In genomic region chr11:102186235-102186634, GRCm38 (mm10) we compare ENCODE assay signal across 24 mouse cellular contexts. TPM values are rescaled to one million over a fixed set of nuclear protein-coding genes. Genes with fewer than 3 reads are reported as not detected.
DNase-seq lines count a peak whose midpoint lies in the region; ATAC-seq and TF ChIP-seq lines count a peak whose summit lies in the region.
"Had no signal": no experiment of that assay in that cellular context is flagged by ENCODE, and none has a peak within 500 bp of the region (broad histone marks: within the 10 kb centered on the region; RNA-seq: fewer than 3 reads in every experiment).

No protein-coding gene starts in this region.

- no peak for ATAC-seq in hindbrain, embryonic 14.5 days (ENCODE audit: low FRiP score)
- ATAC-seq in hindbrain, postnatal 0 days, result no peak
- no peak for ATAC-seq in neural tube, embryonic 13.5 days (ENCODE audit: low read depth)
- no peak for ATAC-seq in neural tube, embryonic 15.5 days (ENCODE audit: low FRiP score)
- ATAC-seq in stomach, postnatal 0 days (ENCODE audit: low FRiP score, low TSS enrichment), result no peak
- ATAC-seq: forebrain, postnatal 0 days had no signal

- peaks cover 15% of the 10 kb centered on the region for H3K36me3 ChIP-seq in hindbrain, embryonic 14.5 days (replicated peaks; ENCODE audit: control insufficient read depth, insufficient read depth)
- H3K36me3 ChIP-seq in hindbrain, postnatal 0 days (ENCODE audit: insufficient read depth, low read length), result peaks cover 3% of the 10 kb centered on the region; the same call in 1 of the 2 replicates
- peaks cover 14% of the 10 kb centered on the region for H3K36me3 ChIP-seq in neural tube, embryonic 13.5 days
- H3K36me3 ChIP-seq in neural tube, embryonic 15.5 days, result peaks cover 13% of the 10 kb centered on the region
- no peaks in the 10 kb centered on the region; the same call in 1 of the 2 replicates for H3K36me3 ChIP-seq in stomach, postnatal 0 days (ENCODE audit: control insufficient read depth, insufficient read depth, low read length)

- no peak overlapping the region; the same call in 1 of the 2 replicates for H3K9ac ChIP-seq in hindbrain, embryonic 14.5 days
- H3K9ac ChIP-seq in hindbrain, postnatal 0 days (replicated peaks; ENCODE audit: low read length), result no peak overlapping the region
- H3K9ac ChIP-seq in neural tube, embryonic 13.5 days, result no peak overlapping the region
- no peak overlapping the region for H3K9ac ChIP-seq in neural tube, embryonic 15.5 days (replicated peaks)
- no peak overlapping the region for H3K9ac ChIP-seq in stomach, postnatal 0 days (ENCODE audit: low read length)
- H3K9ac ChIP-seq: heart, embryonic 12.5 days; limb, embryonic 15.5 days had no signal

- H3K9me3 ChIP-seq in hindbrain, embryonic 14.5 days (ENCODE audit: control insufficient read depth, low read length), result no peaks in the 10 kb centered on the region
- no peaks in the 10 kb centered on the region for H3K9me3 ChIP-seq in hindbrain, postnatal 0 days (ENCODE audit: low read length)
- H3K9me3 ChIP-seq in neural tube, embryonic 13.5 days, result no peaks in the 10 kb centered on the region
- no peaks in the 10 kb centered on the region for H3K9me3 ChIP-seq in neural tube, embryonic 15.5 days (replicated peaks)
- H3K9me3 ChIP-seq in stomach, postnatal 0 days (ENCODE audit: control insufficient read depth, low read length), result no peaks in the 10 kb centered on the region
- H3K9me3 ChIP-seq: heart, embryonic 12.5 days; hindbrain, embryonic 10.5 days; limb, embryonic 15.5 days had no signal

- DNase-seq in hindbrain, embryonic 14.5 days (ENCODE audit: low spot score), result no peak
- DNase-seq in hindbrain, postnatal 0 days (ENCODE audit: low spot score), result no peak
- DNase-seq in layer of hippocampus, adult 2 months (ENCODE audit: low spot score in 2 of 2), result no peak
- no peak for DNase-seq in layer of hippocampus, adult 9-10 months (ENCODE audit: low spot score)
- DNase-seq in stomach, postnatal 0 days (ENCODE audit: low spot score), result no peak
- DNase-seq in adrenal gland, postnatal 10 days, result no peak
- DNase-seq: adrenal gland, postnatal 36 days; cerebellum, adult 9-11 months; gastrocnemius, postnatal 14 days; heart, adult 11 months; heart, postnatal 10 days; left cerebral cortex, postnatal 4 days; lung, embryonic 14.5 days had no signal

- H3K4me2 ChIP-seq in hindbrain, embryonic 14.5 days (replicated peaks), result no peak overlapping the region
- H3K4me2 ChIP-seq in hindbrain, postnatal 0 days (ENCODE audit: low read depth, low read length), result no peak overlapping the region
- H3K4me2 ChIP-seq in neural tube, embryonic 13.5 days, result no peak overlapping the region
- H3K4me2 ChIP-seq in neural tube, embryonic 15.5 days, result no peak overlapping the region
- no peak overlapping the region for H3K4me2 ChIP-seq in stomach, postnatal 0 days (replicated peaks; ENCODE audit: low read depth)
- H3K4me2 ChIP-seq: heart, embryonic 12.5 days had no signal

- H3K27me3 ChIP-seq in hindbrain, embryonic 14.5 days (ENCODE audit: control insufficient read depth, insufficient read depth, low read length), result no peaks in the 10 kb centered on the region
- no peaks in the 10 kb centered on the region for H3K27me3 ChIP-seq in hindbrain, postnatal 0 days (ENCODE audit: insufficient read depth, low read length)
- no peaks in the 10 kb centered on the region for H3K27me3 ChIP-seq in neural tube, embryonic 13.5 days
- H3K27me3 ChIP-seq in neural tube, embryonic 15.5 days (replicated peaks), result no peaks in the 10 kb centered on the region
- no peaks in the 10 kb centered on the region for H3K27me3 ChIP-seq in stomach, postnatal 0 days (ENCODE audit: control insufficient read depth, insufficient read depth, low read length)
- H3K27me3 ChIP-seq: heart, embryonic 12.5 days; limb, embryonic 15.5 days had no signal

- WGBS in hindbrain, embryonic 14.5 days, result 86% methylated on average over 1 of the region's 1 CpGs
- 81% methylated on average over 1 of the region's 1 CpGs for WGBS in hindbrain, postnatal 0 days
- WGBS in neural tube, embryonic 13.5 days, result 93% methylated on average over 1 of the region's 1 CpGs
- WGBS in neural tube, embryonic 15.5 days, result 78% methylated on average over 1 of the region's 1 CpGs
- 44% methylated on average over 1 of the region's 1 CpGs for WGBS in stomach, postnatal 0 days

- peak overlapping the region; percentile 97 for H3K27ac ChIP-seq in hindbrain, embryonic 14.5 days
- no peak overlapping the region for H3K27ac ChIP-seq in hindbrain, postnatal 0 days
- peak overlapping the region; percentile 91; the same call in 1 of the 2 replicates for H3K27ac ChIP-seq in layer of hippocampus, adult 2 months
- H3K27ac ChIP-seq in neural tube, embryonic 13.5 days (replicated peaks), result 0 out of 2 replicates have a peak overlapping the region, but pooled peaks have one; percentile 98
- H3K27ac ChIP-seq in neural tube, embryonic 15.5 days (replicated peaks), result no peak overlapping the region
- H3K27ac ChIP-seq in stomach, postnatal 0 days (replicated peaks), result peak overlapping the region; percentile 30; the same call in 1 of the 2 replicates

- no peak overlapping the region for H3K4me3 ChIP-seq in hindbrain, embryonic 14.5 days (replicated peaks; ENCODE audit: low read length)
- no peak overlapping the region for H3K4me3 ChIP-seq in hindbrain, postnatal 0 days (ENCODE audit: low read length)
- H3K4me3 ChIP-seq in layer of hippocampus, adult 2 months, result no peak overlapping the region
- no peak overlapping the region for H3K4me3 ChIP-seq in neural tube, embryonic 13.5 days
- no peak overlapping the region for H3K4me3 ChIP-seq in neural tube, embryonic 15.5 days (replicated peaks)
- no peak overlapping the region for H3K4me3 ChIP-seq in stomach, postnatal 0 days (ENCODE audit: low read depth, low read length)

- TF ChIP-seq CTCF in hindbrain, postnatal 0 days (IDR thresholded peaks at IDR 0.05; ENCODE audit: low read depth), result no peak
- TF ChIP-seq CTCF in layer of hippocampus, adult 2 months (conservative IDR thresholded peaks at IDR 0.05), result no peak
- no peak for TF ChIP-seq CTCF in stomach, postnatal 0 days (IDR thresholded peaks at IDR 0.05; ENCODE audit: low read depth)

- peaks cover 31% of the 10 kb centered on the region for H3K4me1 ChIP-seq in hindbrain, embryonic 14.5 days (replicated peaks; ENCODE audit: control insufficient read depth, insufficient read depth, low read length)
- peaks cover 10% of the 10 kb centered on the region; the same call in 1 of the 2 replicates for H3K4me1 ChIP-seq in hindbrain, postnatal 0 days (ENCODE audit: insufficient read depth, low read length)
- H3K4me1 ChIP-seq in neural tube, embryonic 13.5 days (replicated peaks), result peaks cover 42% of the 10 kb centered on the region
- peaks cover 42% of the 10 kb centered on the region for H3K4me1 ChIP-seq in neural tube, embryonic 15.5 days
- H3K4me1 ChIP-seq in stomach, postnatal 0 days (replicated peaks; ENCODE audit: control insufficient read depth, insufficient read depth), result 0 out of 2 replicates have a peak, but pooled peaks cover 3% of the 10 kb centered on the region

- no peak for TF ChIP-seq EP300 in stomach, postnatal 0 days (optimal IDR thresholded peaks at IDR 0.05)

RNA-seq across cellular contexts. Expression of gene Lsm12, which starts 1.1 kb away (rescaled TPM):
- 78.6 and 81.9 TPM in 2 replicates for polyA plus RNA-seq in hindbrain, embryonic 14.5 days (2014; fragmentation: Nextera tagmentation; extraction: Ambion mirVana)
- 65.7 and 167 TPM in 2 replicates for total RNA-seq in hindbrain, postnatal 0 days (2014; rRNA removed)
- polyA plus RNA-seq in hindbrain, postnatal 0 days (2015; fragmentation: Nextera tagmentation; extraction: Ambion mirVana), result 147 and 153 TPM in 2 replicates
- total RNA-seq in layer of hippocampus, adult 2 months (2021), result 10 to 100 TPM; 56.6 to 56.9 TPM
- 112 and 116 TPM in 2 replicates for polyA plus RNA-seq in neural tube, embryonic 13.5 days (2015; fragmentation: Nextera tagmentation; extraction: Ambion mirVana)
- 111 and 121 TPM in 2 replicates for polyA plus RNA-seq in neural tube, embryonic 15.5 days (2015; fragmentation: Nextera tagmentation; extraction: Ambion mirVana)
- polyA plus RNA-seq in stomach, postnatal 0 days (2015; fragmentation: Nextera tagmentation; extraction: Ambion mirVana), result 70.0 and 99.4 TPM in 2 replicates
- total RNA-seq in adrenal gland, postnatal 10 days (2021), result 10 to 100 TPM; 77.5 to 80.8 TPM

RNA-seq across cellular contexts. Expression of gene G6pc3, which starts 3.2 kb away (rescaled TPM):
- 39.9 and 42.3 TPM in 2 replicates for polyA plus RNA-seq in hindbrain, embryonic 14.5 days (2014; fragmentation: Nextera tagmentation; extraction: Ambion mirVana)
- 67.5 and 70.1 TPM in 2 replicates for total RNA-seq in hindbrain, postnatal 0 days (2014; rRNA removed)
- 43.8 and 46.2 TPM in 2 replicates for polyA plus RNA-seq in hindbrain, postnatal 0 days (2015; fragmentation: Nextera tagmentation; extraction: Ambion mirVana)
- 10 to 100 TPM; 58.2 to 59.7 TPM for total RNA-seq in layer of hippocampus, adult 2 months (2021)
- polyA plus RNA-seq in neural tube, embryonic 13.5 days (2015; fragmentation: Nextera tagmentation; extraction: Ambion mirVana), result 29.1 and 31.6 TPM in 2 replicates
- 40.4 and 42.0 TPM in 2 replicates for polyA plus RNA-seq in neural tube, embryonic 15.5 days (2015; fragmentation: Nextera tagmentation; extraction: Ambion mirVana)
- 19.2 and 19.4 TPM in 2 replicates for polyA plus RNA-seq in stomach, postnatal 0 days (2015; fragmentation: Nextera tagmentation; extraction: Ambion mirVana)
- 10 to 100 TPM; 72.3 to 74.7 TPM for total RNA-seq in adrenal gland, postnatal 10 days (2021)

RNA-seq across cellular contexts. Expression of gene Tmem101, which starts 30.0 kb away (rescaled TPM):
- polyA plus RNA-seq in hindbrain, embryonic 14.5 days (2014; fragmentation: Nextera tagmentation; extraction: Ambion mirVana), result 32.7 and 35.0 TPM in 2 replicates
- total RNA-seq in hindbrain, postnatal 0 days (2014; rRNA removed), result 37.4 and 45.4 TPM in 2 replicates
- 40.6 and 42.5 TPM in 2 replicates for polyA plus RNA-seq in hindbrain, postnatal 0 days (2015; fragmentation: Nextera tagmentation; extraction: Ambion mirVana)
- 10 to 100 TPM; 26.5 to 27.1 TPM for total RNA-seq in layer of hippocampus, adult 2 months (2021)
- polyA plus RNA-seq in neural tube, embryonic 13.5 days (2015; fragmentation: Nextera tagmentation; extraction: Ambion mirVana), result 32.4 and 40.4 TPM in 2 replicates
- polyA plus RNA-seq in neural tube, embryonic 15.5 days (2015; fragmentation: Nextera tagmentation; extraction: Ambion mirVana), result 41.2 and 41.5 TPM in 2 replicates
- polyA plus RNA-seq in stomach, postnatal 0 days (2015; fragmentation: Nextera tagmentation; extraction: Ambion mirVana), result 13.8 and 14.5 TPM in 2 replicates
- total RNA-seq in adrenal gland, postnatal 10 days (2021), result 10 to 100 TPM; 13.9 to 14.8 TPM

RNA-seq across cellular contexts. Expression of gene Nags, which starts 40.9 kb away (rescaled TPM):
- 0.09 TPM in 1 of 2 replicates, not detected in the other for polyA plus RNA-seq in hindbrain, embryonic 14.5 days (2014; fragmentation: Nextera tagmentation; extraction: Ambion mirVana)
- total RNA-seq in hindbrain, postnatal 0 days (2014; rRNA removed), result not detected in 2 replicates
- 0.09 and 0.14 TPM in 2 replicates for polyA plus RNA-seq in hindbrain, postnatal 0 days (2015; fragmentation: Nextera tagmentation; extraction: Ambion mirVana)
- not detected for total RNA-seq in layer of hippocampus, adult 2 months (2021)
- polyA plus RNA-seq in neural tube, embryonic 13.5 days (2015; fragmentation: Nextera tagmentation; extraction: Ambion mirVana), result not detected in 2 replicates
- 0.10 TPM in 1 of 2 replicates, not detected in the other for polyA plus RNA-seq in neural tube, embryonic 15.5 days (2015; fragmentation: Nextera tagmentation; extraction: Ambion mirVana)
- 0.07 TPM in 1 of 2 replicates, not detected in the other for polyA plus RNA-seq in stomach, postnatal 0 days (2015; fragmentation: Nextera tagmentation; extraction: Ambion mirVana)
- 1 to 10 TPM; 2.4 to 6.6 TPM for total RNA-seq in adrenal gland, postnatal 10 days (2021)
- total RNA-seq: gastrocnemius, postnatal 14 days; layer of hippocampus, postnatal 14 days; neutrophil, adult 5-6 weeks had no signal
- polyA plus RNA-seq: embryonic facial prominence, embryonic 11.5 days; forebrain, embryonic 11.5 days; hindbrain, embryonic 10.5 days; lung, embryonic 14.5 days; macrophage had no signal

RNA-seq across cellular contexts. Expression of gene Hdac5, which starts 43.7 kb away (rescaled TPM):
- polyA plus RNA-seq in hindbrain, embryonic 14.5 days (2014; fragmentation: Nextera tagmentation; extraction: Ambion mirVana), result 40.7 and 50.8 TPM in 2 replicates
- 212 and 350 TPM in 2 replicates for total RNA-seq in hindbrain, postnatal 0 days (2014; rRNA removed)
- 61.2 and 61.9 TPM in 2 replicates for polyA plus RNA-seq in hindbrain, postnatal 0 days (2015; fragmentation: Nextera tagmentation; extraction: Ambion mirVana)
- 100 to 1,000 TPM; 233 to 243 TPM for total RNA-seq in layer of hippocampus, adult 2 months (2021)
- polyA plus RNA-seq in neural tube, embryonic 13.5 days (2015; fragmentation: Nextera tagmentation; extraction: Ambion mirVana), result 84.4 and 88.7 TPM in 2 replicates
- 74.0 and 77.4 TPM in 2 replicates for polyA plus RNA-seq in neural tube, embryonic 15.5 days (2015; fragmentation: Nextera tagmentation; extraction: Ambion mirVana)
- polyA plus RNA-seq in stomach, postnatal 0 days (2015; fragmentation: Nextera tagmentation; extraction: Ambion mirVana), result 33.8 and 43.3 TPM in 2 replicates
- total RNA-seq in adrenal gland, postnatal 10 days (2021), result 100 to 1,000 TPM in 1 of 2 experiments, 10 to 100 TPM in 1; 84.4 to 113 TPM

Comparison
In these comparisons a context has a peak if more than half of its experiments do, and no peak if none do; other contexts are left out.
1. H3K27ac ChIP-seq: peak in hindbrain, embryonic 14.5 days (single experiment), layer of hippocampus, adult 2 months (single experiment), neural tube, embryonic 13.5 days (single experiment) and stomach, postnatal 0 days (single experiment); none in hindbrain, postnatal 0 days (single experiment) and neural tube, embryonic 15.5 days (single experiment).